Mouse (Mus musculus) telencephalon, adult 2 months (tissue): ENCODE measurements around the gene Mxra8.

Experiments
- DNase-seq: peaks from one replicate; pipeline ENCODE4 v3.0.0-alpha.2; 2011; ENCODE audit warnings: low read depth, low spot score

The Mxra8 gene

DNA sequence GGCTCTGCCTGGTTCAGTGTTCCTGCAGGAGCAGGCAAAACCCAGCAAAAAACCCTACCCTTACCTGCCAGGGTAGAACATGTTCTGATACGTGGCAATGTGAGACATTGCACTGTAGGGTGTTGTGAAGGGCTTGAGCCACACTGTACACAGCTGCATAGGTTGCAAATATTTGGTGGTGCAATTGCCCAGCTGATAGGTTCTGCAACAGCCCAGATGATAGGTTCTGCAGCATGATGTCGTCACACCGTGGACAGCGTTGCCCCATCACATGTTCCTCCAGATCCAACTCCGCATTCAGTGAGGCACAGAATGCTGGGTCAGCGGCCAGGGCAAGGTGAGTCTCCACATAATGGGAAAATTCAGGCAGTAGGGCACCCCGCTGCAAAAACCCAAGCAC is 22.3 kb downstream of the Mxra8 start:
- DNase-seq = no peak

DNA sequence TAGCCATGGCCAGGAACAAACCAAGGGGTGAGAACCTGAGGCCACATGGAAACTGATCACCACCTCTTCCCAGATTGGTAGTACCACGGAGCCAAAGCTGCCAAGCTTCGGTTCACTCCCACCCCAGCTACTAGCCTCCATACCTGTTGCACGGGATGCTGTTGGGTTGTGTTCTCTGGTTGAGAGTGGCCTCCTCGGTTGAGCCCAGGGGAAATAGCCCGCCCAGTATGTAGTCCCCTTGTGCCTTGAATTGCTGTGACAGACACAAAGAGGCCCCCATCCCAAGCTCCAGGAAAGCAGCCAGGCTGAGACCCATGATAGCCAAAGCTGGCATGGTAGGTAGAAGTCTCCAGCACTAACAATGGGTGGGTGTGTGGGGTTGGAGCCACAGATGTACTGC is 23.5 kb downstream of the Mxra8 start, which contains the start of gene Tas1r3:
Gene Tas1r3 (minus strand): TSS at position 362 of the 400 bp plus-strand sequence.
- no peak for DNase-seq

DNA sequence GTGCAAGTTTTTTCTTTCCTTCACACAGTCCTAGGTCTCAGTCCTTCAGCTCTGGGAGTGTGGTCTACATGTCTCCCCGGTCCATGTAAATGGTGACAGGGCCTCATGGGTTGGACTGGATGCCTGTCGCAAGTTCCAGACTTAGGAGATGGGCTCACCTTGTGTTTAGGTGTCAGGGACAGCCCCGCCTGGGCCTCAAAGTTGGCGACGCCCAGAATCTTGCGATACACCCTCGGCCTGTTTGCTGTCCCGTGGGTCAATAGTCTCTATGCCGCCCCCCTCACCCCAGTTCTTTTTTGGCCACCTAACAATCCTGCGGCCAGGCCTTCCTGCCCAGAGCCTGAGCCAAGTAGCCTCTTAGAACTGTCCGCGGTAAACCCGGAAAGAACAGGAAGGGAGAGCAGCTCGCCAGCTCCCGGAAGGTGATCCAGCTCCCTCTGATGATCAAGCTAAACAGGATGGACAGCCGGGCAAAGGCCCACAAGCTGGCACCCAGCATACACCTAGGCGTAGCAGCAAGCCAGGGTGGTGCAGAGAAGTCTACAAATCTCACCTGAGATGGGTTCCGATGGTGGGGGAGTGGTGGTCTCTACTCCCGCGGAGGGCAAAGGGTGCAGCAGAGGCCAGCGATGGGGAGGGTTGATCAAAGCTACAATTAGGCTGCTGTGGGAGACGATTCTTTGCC is 29.3 kb downstream of the Mxra8 start:
- no peak for DNase-seq

DNA sequence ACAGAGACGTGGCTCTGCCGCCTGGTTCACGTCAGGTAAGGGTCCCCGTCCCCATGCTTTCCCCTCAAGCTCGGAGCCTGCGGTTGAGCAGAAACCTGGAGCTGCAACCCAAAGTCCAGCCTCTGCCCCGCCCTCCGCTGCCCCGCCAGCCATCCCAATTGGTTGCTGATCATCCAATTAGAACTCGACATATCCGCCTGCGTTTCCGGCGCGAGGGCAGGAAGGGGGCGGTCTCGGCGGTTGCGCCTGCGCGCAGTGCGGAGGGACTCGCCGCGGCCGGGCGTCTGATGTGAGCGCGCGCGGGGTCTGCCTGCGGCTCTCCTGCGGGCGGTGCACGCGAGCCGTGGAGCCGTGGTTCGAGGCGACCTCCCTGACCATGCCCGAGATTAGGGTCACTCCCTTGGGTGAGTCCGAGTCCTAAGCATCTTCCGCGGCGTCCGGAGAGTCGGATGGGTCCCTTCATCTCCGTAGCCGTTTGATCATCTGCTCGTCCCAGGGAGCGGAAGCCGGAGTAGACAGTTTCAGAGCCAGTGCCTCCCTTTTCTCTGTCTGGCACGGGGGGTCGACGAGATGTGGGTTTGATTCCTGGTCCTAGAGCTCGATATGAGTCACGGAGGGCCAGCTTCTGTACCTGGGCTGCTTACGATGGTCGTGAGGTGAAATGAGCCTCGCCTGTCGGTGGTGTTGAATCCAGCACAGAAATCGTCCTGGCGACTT is 30.0 kb downstream of the Mxra8 start, which contains the start of the genes Cptp and Ints11:
Gene Cptp (minus strand): TSS at position 124 of the 717 bp plus-strand sequence.
Gene Ints11 (plus strand): TSS at position 230 of the 717 bp plus-strand sequence.
- DNase-seq = peak; percentile 89

DNA sequence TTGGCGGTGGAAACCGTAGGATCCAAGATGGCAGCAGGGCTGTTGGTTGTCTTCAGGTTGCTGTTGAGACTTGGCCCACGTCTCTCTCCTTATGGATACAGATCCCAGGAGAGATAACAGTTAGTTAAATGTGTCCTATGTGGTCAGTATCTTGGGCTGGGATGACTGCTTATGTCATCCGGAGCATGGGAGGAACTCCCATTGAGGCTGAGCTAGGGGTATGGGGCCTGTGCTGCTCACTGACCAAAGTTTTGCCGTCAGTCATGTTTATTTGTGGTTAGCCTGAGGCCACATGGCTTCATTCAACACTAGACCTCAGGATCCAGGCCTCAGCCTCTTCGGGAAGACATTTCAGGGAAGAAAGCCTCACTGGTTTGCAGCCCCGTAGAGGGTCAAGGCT is 31.9 kb downstream of the Mxra8 start:
- no peak for DNase-seq

DNA sequence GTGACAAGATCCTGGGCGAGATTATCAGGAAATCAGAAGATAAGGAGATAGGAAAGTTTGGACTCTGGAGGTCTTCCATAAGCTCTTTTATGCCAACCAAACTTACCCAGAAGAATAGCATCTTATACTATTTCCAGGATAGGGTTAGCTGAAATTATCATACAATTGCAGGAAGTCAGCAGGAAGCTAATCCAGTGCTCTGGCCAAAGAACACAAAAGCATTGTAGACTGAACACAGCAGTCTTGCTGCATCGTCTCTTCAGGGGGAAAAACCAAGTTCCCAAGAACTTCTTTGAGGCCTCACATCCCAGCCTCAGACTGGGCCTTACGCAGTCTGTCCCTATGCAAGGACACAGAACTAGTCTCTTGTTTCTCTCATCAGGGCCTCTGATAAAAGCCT is 44.1 kb downstream of the Mxra8 start:
- DNase-seq = no peak

DNA sequence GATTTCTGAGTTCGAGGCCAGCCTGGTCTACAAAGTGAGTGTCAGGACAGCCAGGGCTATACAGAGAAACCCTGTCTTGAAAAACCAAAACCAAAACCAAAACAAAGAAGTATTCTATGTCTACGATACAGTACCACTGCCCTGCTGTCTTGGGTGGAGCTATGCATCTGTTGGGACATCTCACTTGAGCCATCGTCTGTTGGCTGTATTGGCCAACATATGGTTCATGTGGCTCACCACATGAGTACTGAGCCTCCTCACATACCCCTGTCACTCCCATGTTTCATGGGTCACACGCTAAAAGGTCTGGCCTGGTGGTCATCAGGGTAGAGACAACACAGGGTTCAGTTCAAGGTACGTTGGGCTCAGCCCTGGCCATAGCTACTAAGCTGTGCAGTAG is 46.9 kb downstream of the Mxra8 start:
- DNase-seq = no peak

DNA sequence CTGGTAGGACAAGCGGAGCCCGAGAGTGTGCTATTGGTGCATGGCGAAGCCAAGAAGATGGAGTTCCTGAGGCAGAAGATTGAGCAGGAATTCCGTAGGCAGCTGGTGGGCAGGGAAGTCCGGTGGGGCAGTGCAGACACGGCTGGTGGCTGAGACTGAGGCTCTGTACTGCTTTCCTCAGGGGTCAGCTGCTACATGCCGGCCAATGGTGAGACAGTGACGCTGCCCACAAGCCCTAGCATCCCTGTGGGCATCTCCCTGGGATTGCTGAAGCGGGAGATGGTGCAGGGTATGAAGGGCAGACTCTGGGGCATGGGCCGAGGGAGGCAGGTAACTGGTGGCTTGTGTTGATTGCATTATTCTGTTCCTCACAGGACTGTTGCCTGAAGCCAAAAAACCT is 48.2 kb downstream of the Mxra8 start:
- no peak for DNase-seq

DNA sequence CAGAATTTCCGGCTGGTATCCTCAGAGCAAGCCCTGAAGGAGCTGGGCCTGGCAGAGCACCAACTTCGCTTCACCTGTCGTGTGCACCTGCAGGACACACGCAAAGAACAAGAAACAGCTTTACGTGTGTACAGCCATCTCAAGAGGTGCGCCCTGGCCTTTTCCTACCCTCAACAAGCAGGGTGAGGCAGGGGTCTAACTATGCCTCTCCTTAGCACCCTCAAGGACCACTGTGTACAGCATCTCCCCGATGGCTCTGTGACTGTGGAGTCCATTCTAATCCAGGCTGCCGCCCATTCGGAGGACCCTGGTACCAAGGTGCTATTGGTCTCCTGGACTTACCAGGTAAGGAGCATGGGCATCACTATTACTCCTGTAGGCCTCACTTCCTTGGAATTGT is 48.7 kb downstream of the Mxra8 start:
- DNase-seq = no peak

DNA sequence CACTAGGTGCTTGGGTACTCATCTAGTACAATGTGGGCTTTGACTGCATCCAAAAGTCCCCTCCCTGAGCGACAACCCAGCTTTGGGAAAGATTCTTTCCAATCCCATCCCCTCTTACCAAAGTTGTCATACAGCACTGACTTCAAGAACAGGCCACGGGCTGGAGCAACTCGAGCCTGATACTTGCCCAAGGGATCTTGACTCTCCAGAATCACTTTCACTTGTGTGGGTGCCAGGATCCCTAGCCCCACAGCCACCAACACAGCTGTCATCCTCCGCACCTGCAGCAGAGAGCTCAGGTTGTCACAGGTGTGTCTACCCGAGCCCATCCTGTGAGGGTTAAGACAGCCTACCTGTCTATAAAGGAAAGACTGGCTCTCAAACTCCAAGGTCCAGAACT is 49.8 kb downstream of the Mxra8 start:
- no peak for DNase-seq

DNA sequence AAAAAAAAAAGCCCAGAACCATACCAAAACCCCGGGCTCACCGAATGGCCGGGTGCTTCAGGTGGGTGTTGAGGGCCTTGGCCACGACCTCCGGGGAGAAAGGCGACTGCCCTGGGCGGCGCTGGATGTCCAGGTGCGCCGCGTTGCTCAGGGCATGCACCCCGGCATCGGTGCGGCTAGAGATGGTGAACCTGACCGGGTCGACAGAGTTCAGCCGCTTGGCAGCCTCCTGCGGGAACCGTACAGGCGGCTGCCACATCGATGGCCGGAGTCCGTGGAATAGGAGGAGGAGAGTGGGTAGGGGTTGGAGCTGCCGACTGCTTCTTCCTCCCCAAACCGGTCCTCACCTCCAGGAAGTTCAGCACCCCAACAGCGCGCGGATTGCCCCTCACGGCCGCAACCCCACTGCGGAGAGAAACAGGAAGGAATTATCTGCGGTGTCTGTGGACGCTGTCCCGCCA is 51.6 kb downstream of the Mxra8 start:
- DNase-seq = no peak

DNA sequence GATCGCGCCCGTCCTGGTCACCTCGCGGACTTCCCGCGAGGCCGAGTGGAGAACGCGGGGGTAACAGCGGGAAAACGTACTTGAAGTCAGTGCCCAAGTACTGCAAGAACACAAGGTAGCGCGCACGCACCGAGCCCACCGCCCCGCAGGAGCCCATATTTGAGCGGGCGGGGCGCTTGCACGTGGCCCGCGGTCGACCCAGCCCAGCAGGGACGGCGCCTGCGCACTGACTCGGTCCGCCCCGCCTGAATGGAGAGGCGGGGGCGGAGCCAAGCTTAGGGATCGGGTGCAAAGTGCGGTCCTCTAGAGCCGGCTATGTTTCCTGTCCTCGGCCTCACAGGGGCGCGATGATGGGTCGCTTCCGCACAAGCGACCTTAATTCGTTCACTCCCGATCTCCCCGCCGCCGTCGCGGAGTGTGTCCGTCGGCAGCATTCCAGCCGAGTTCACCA is 52.1 kb downstream of the Mxra8 start, which contains the start of the genes Pusl1 and Acap3:
Gene Pusl1 (minus strand): TSS at position 231 of the 451 bp plus-strand sequence.
Gene Acap3 (plus strand): TSS at position 272 of the 451 bp plus-strand sequence.
- peak; percentile 91 for DNase-seq

DNA sequence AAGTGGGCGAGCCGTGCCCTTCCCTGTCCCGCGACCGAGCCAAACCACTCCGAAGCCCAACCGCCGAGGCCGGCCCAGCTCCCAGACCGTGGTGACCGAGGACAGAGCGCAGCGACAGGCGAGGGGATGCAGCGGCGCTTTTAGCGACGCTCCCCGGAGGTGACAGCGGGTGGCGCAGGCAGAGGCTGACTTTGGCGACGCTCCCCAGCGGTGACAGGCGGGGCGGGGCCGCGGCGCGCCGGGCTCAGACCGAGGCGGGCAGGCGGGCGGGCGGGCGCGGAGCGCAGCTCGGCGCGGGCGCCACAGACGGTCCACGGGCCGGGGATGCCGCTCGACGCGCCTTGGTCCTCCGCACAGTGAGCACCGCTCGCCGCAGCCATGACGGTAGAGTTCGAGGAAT is 52.5 kb downstream of the Mxra8 start:
- DNase-seq = peak; percentile 72

DNA sequence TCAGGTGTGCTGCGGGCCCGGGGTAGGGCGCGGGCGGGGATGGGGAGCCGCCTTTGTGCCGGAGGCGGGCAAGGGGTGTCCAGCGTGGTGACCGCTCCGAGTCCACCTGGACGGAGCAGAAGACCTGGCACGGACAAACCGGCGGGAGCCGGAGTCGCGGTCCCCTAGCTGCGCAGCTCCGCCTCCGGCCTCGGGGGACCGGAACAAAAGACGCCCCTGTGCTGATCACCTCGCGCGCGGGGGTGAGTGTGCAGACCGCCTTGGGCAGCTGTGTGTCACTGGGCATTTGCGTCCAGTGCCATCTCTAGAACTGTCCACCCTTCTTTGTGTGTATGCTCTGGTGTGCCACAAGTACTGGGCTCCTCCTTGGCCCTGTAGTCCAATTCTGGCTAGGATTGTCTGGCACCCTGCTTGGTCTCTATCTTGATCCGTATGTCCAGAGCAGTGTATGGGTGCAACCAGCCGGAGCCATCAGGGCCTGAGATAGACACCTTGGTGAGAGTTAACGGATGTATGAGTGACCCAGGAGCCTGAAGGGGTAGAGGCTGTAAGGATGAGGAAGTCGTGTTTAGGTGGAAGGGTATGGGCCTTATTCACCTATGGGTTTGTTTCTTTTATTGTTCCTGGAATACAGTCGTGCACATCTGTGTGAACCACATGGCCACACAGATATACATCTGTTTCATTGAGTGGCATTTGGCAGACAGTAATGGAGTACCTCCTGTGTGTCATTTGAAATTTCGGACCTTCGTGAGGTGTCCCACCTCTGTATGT is 53.1 kb downstream of the Mxra8 start:
- no peak for DNase-seq

DNA sequence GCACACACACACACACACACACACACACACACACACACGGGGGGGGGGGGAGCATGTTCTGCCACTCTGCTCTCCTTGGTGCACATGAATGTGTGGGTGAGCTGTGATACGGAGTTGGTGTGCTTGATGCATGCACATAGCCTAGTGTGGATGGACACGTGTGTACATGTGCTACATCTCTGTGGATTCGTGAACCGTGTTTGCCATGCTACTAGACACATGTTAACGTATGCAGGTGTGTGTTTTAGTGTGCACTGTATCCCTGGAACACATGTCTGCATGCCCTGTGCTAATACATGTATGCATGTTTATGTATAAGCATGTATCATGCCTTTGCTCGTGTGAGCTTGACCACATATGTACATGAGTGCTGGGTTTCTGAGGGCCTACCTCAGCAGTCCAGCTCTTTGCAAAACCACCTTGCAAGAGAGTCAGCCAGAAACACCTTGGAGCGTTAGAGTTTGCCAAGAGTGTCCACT is 53.8 kb downstream of the Mxra8 start:
- DNase-seq = no peak
